ENCODE assay signal across 9 mouse cellular contexts in the genomic region with DNA sequence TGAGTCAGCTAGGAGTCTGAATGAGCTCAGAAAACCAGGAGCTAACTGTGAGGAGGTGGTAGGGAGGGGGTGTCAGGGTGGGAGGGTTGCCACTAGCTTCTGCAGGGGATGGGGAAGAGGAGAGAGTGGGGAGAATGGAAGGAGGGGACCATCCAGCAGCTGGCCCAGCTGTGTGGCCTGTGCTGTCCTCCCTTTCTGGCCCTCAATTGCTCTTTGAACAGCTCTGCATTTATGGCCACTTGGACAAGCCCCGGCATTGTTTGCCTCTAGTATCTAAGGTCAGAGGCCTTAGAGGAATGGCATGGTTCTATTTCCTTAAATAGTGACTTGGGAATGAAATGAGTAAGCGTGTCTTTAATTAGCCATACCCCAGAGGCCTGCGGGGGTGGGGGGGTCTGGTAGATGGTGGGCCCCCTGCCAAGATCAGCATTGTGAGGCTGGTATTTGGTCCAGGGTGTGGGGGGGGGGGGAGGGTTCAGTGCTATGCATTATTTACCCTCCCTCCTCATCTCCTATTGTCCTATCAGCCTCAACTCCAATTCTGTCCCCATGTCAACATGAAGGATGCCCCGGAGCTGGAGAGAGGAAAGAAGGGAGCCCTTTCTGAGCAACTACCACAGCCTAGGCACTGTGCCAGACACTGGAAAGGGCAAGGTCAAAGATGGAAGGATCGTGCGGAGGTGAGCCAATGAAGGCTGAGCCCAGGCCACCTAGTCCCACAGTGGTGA.
DNase-seq lines count a peak whose midpoint lies in the region; ATAC-seq lines count a peak whose summit lies in the region.
"Had no signal": no experiment of that assay in that cellular context is flagged by ENCODE, and none has a peak within 500 bp of the region (broad histone marks: within the 10 kb centered on the region; RNA-seq: fewer than 3 reads in every experiment).

No protein-coding gene starts in this region.

- peak overlapping the region; percentile 84 for H3K27ac ChIP-seq in kidney, embryonic 16.5 days (ENCODE audit: low read length)
- H3K27ac ChIP-seq in embryonic facial prominence, embryonic 14.5 days (replicated peaks; ENCODE audit: low read depth, low read length) = 0 out of 2 replicates have a peak overlapping the region, but pooled peaks have one; percentile 3
- H3K27ac ChIP-seq in hindbrain, embryonic 15.5 days (replicated peaks) = peak overlapping the region; percentile 44; the same call in 1 of the 2 replicates
- H3K27ac ChIP-seq in midbrain, embryonic 13.5 days = no peak overlapping the region

- H3K4me1 ChIP-seq in kidney, embryonic 16.5 days (ENCODE audit: insufficient read depth, low read length) = peaks cover 49% of the 10 kb centered on the region
- H3K4me1 ChIP-seq in embryonic facial prominence, embryonic 14.5 days (ENCODE audit: control insufficient read depth, insufficient read depth, low read length) = peaks cover 12% of the 10 kb centered on the region
- peaks cover 12% of the 10 kb centered on the region for H3K4me1 ChIP-seq in hindbrain, embryonic 15.5 days (replicated peaks)
- peaks cover 15% of the 10 kb centered on the region for H3K4me1 ChIP-seq in midbrain, embryonic 13.5 days (replicated peaks)

- no peaks in the 10 kb centered on the region for H3K36me3 ChIP-seq in kidney, embryonic 16.5 days (ENCODE audit: insufficient read depth, low read length)
- no peaks in the 10 kb centered on the region for H3K36me3 ChIP-seq in embryonic facial prominence, embryonic 14.5 days (ENCODE audit: control insufficient read depth, insufficient read depth, low read length)
- no peaks in the 10 kb centered on the region for H3K36me3 ChIP-seq in hindbrain, embryonic 15.5 days
- H3K36me3 ChIP-seq in midbrain, embryonic 13.5 days = no peaks in the 10 kb centered on the region
- H3K36me3 ChIP-seq: G1E had no signal

- peak; percentile 76 for ATAC-seq in kidney, embryonic 16.5 days (ENCODE audit: low FRiP score, low TSS enrichment)
- peak; percentile 51 for ATAC-seq in embryonic facial prominence, embryonic 14.5 days (ENCODE audit: low read depth)
- peak; percentile 72 for ATAC-seq in hindbrain, embryonic 15.5 days (ENCODE audit: low FRiP score, low read depth)
- ATAC-seq in midbrain, embryonic 13.5 days = peak; percentile 60; the same call in 1 of the 2 replicates
- ATAC-seq in activated CD4-positive, CD25-positive, alpha-beta regulatory T cell, adult 4 months = no peak

- no peak overlapping the region for H3K9ac ChIP-seq in kidney, embryonic 16.5 days (replicated peaks; ENCODE audit: low read length)
- no peak overlapping the region for H3K9ac ChIP-seq in embryonic facial prominence, embryonic 14.5 days (ENCODE audit: low read depth, low read length)
- H3K9ac ChIP-seq in hindbrain, embryonic 15.5 days = no peak overlapping the region
- no peak overlapping the region for H3K9ac ChIP-seq in midbrain, embryonic 13.5 days (replicated peaks)

- 15% methylated on average over 6 of the region's 6 CpGs for WGBS in kidney, embryonic 16.5 days
- 21% methylated on average over 6 of the region's 6 CpGs for WGBS in embryonic facial prominence, embryonic 14.5 days
- WGBS in hindbrain, embryonic 15.5 days = 12% methylated on average over 6 of the region's 6 CpGs
- 36% methylated on average over 6 of the region's 6 CpGs for WGBS in midbrain, embryonic 13.5 days

- intact Hi-C loops in gastrocnemius, postnatal 14 days (cut with DNase I; ENCODE audit: low total_unique reads) = loop anchor here (10.0 kb wide), 1 partner anchor 475 kb away; no protein-coding TSS in a partner anchor

- no peaks in the 10 kb centered on the region for H3K27me3 ChIP-seq in kidney, embryonic 16.5 days (ENCODE audit: insufficient read depth, low read length)
- no peaks in the 10 kb centered on the region for H3K27me3 ChIP-seq in embryonic facial prominence, embryonic 14.5 days (replicated peaks; ENCODE audit: control insufficient read depth, insufficient read depth, low read length)
- H3K27me3 ChIP-seq in hindbrain, embryonic 15.5 days = no peaks in the 10 kb centered on the region
- 0 out of 2 replicates have a peak, but pooled peaks cover 3% of the 10 kb centered on the region for H3K27me3 ChIP-seq in midbrain, embryonic 13.5 days

- DNase-seq in kidney, adult 11 months = no peak
- DNase-seq in embryonic facial prominence, embryonic 14.5 days (ENCODE audit: low spot score) = peak; percentile 71
- no peak for DNase-seq in cerebellum, postnatal 4 days (ENCODE audit: low spot score in 2 of 2)
- DNase-seq in gastrocnemius, postnatal 14 days = no peak

- no peaks in the 10 kb centered on the region for H3K9me3 ChIP-seq in kidney, embryonic 16.5 days (ENCODE audit: low read length)
- H3K9me3 ChIP-seq in embryonic facial prominence, embryonic 14.5 days (ENCODE audit: control insufficient read depth, low read length) = no peaks in the 10 kb centered on the region
- no peaks in the 10 kb centered on the region for H3K9me3 ChIP-seq in hindbrain, embryonic 15.5 days
- H3K9me3 ChIP-seq in midbrain, embryonic 13.5 days = no peaks in the 10 kb centered on the region
- H3K9me3 ChIP-seq: G1E had no signal

- no peak overlapping the region for H3K4me2 ChIP-seq in kidney, embryonic 16.5 days (replicated peaks; ENCODE audit: low read depth, low read length)
- H3K4me2 ChIP-seq in embryonic facial prominence, embryonic 14.5 days (ENCODE audit: low read depth, low read length) = no peak overlapping the region
- H3K4me2 ChIP-seq in hindbrain, embryonic 15.5 days = no peak overlapping the region
- no peak overlapping the region for H3K4me2 ChIP-seq in midbrain, embryonic 13.5 days (replicated peaks)

- no peak overlapping the region for H3K4me3 ChIP-seq in kidney, embryonic 16.5 days (ENCODE audit: low read length)
- H3K4me3 ChIP-seq in embryonic facial prominence, embryonic 14.5 days (ENCODE audit: low read depth, low read length) = no peak overlapping the region
- H3K4me3 ChIP-seq in hindbrain, embryonic 15.5 days = no peak overlapping the region
- H3K4me3 ChIP-seq in midbrain, embryonic 13.5 days (replicated peaks) = no peak overlapping the region
